ENCODE assay signal across 9 mouse cellular contexts in genomic region chr2:180779226-180780104, GRCm38 (mm10). TPM values are rescaled to one million over a fixed set of nuclear protein-coding genes. Genes with fewer than 3 reads are reported as not detected.
DNase-seq lines count a peak whose midpoint lies in the region; ATAC-seq and TF ChIP-seq lines count a peak whose summit lies in the region.
"Had no signal": no experiment of that assay in that cellular context is flagged by ENCODE, and none has a peak within 500 bp of the region (broad histone marks: within the 10 kb centered on the region; RNA-seq: fewer than 3 reads in every experiment).

No protein-coding gene starts in this region.

- no peak overlapping the region for H3K4me2 ChIP-seq in intestine, postnatal 0 days (replicated peaks; ENCODE audit: low read depth)
- no peak overlapping the region for H3K4me2 ChIP-seq in intestine, embryonic 15.5 days (replicated peaks)
- no peak overlapping the region for H3K4me2 ChIP-seq in hindbrain, embryonic 13.5 days
- no peak overlapping the region for H3K4me2 ChIP-seq in midbrain, embryonic 14.5 days (ENCODE audit: low read length)

- TF ChIP-seq CTCF in intestine, postnatal 0 days (IDR thresholded peaks at IDR 0.05; ENCODE audit: low read depth), result peak; percentile 97

- H3K9ac ChIP-seq in intestine, postnatal 0 days (ENCODE audit: low read depth, low read length), result no peak overlapping the region
- H3K9ac ChIP-seq in intestine, embryonic 15.5 days, result no peak overlapping the region
- H3K9ac ChIP-seq in hindbrain, embryonic 13.5 days, result no peak overlapping the region
- H3K9ac ChIP-seq in midbrain, embryonic 14.5 days (replicated peaks; ENCODE audit: low read length), result no peak overlapping the region

- WGBS in intestine, postnatal 0 days, result 22% methylated on average over 12 of the region's 12 CpGs
- WGBS in intestine, embryonic 15.5 days, result 23% methylated on average over 12 of the region's 12 CpGs
- 22% methylated on average over 12 of the region's 12 CpGs for WGBS in hindbrain, embryonic 13.5 days
- WGBS in midbrain, embryonic 14.5 days, result 25% methylated on average over 12 of the region's 12 CpGs

- H3K9me3 ChIP-seq in intestine, postnatal 0 days (ENCODE audit: control insufficient read depth), result no peaks in the 10 kb centered on the region
- no peaks in the 10 kb centered on the region for H3K9me3 ChIP-seq in intestine, embryonic 15.5 days
- H3K9me3 ChIP-seq in hindbrain, embryonic 13.5 days, result no peaks in the 10 kb centered on the region
- no peaks in the 10 kb centered on the region for H3K9me3 ChIP-seq in midbrain, embryonic 14.5 days (ENCODE audit: control insufficient read depth, low read length)
- H3K9me3 ChIP-seq: megakaryocyte, embryonic 14.5 days had no signal

- H3K4me3 ChIP-seq in intestine, postnatal 0 days (ENCODE audit: low read depth, low read length), result no peak overlapping the region
- no peak overlapping the region for H3K4me3 ChIP-seq in intestine, embryonic 15.5 days (replicated peaks)
- no peak overlapping the region for H3K4me3 ChIP-seq in hindbrain, embryonic 13.5 days
- no peak overlapping the region for H3K4me3 ChIP-seq in midbrain, embryonic 14.5 days (replicated peaks; ENCODE audit: low read depth, low read length)
- H3K4me3 ChIP-seq: megakaryocyte, embryonic 14.5 days had no signal

- no peaks in the 10 kb centered on the region for H3K4me1 ChIP-seq in intestine, postnatal 0 days (replicated peaks; ENCODE audit: control insufficient read depth, insufficient read depth, low read length)
- H3K4me1 ChIP-seq in intestine, embryonic 15.5 days (replicated peaks), result peaks cover 9% of the 10 kb centered on the region
- H3K4me1 ChIP-seq in hindbrain, embryonic 13.5 days (replicated peaks), result peaks cover 17% of the 10 kb centered on the region
- no peaks in the 10 kb centered on the region for H3K4me1 ChIP-seq in midbrain, embryonic 14.5 days (ENCODE audit: control insufficient read depth, insufficient read depth, low read length)

- no peaks in the 10 kb centered on the region for H3K36me3 ChIP-seq in intestine, postnatal 0 days (ENCODE audit: control insufficient read depth, insufficient read depth)
- H3K36me3 ChIP-seq in intestine, embryonic 15.5 days, result no peaks in the 10 kb centered on the region
- H3K36me3 ChIP-seq in hindbrain, embryonic 13.5 days, result no peaks in the 10 kb centered on the region
- H3K36me3 ChIP-seq in midbrain, embryonic 14.5 days (ENCODE audit: control insufficient read depth, insufficient read depth, low read length), result no peaks in the 10 kb centered on the region

- peaks cover 49% of the 10 kb centered on the region for H3K27me3 ChIP-seq in intestine, postnatal 0 days (replicated peaks; ENCODE audit: control insufficient read depth, insufficient read depth, low read length)
- H3K27me3 ChIP-seq in intestine, embryonic 15.5 days (replicated peaks), result peaks cover 63% of the 10 kb centered on the region
- peaks cover 75% of the 10 kb centered on the region for H3K27me3 ChIP-seq in hindbrain, embryonic 13.5 days
- H3K27me3 ChIP-seq in midbrain, embryonic 14.5 days (ENCODE audit: control insufficient read depth, insufficient read depth, low read length), result peaks cover 43% of the 10 kb centered on the region

- intact Hi-C loops in left cerebral cortex, postnatal 14 days (cut with DNase I), result loop anchor here (2.0 to 10.0 kb wide), 2 partner anchors 35 to 505 kb away; partner anchors contain the start of gene Cables2

- peak; percentile 43 for DNase-seq in adrenal gland, postnatal 25 days
- DNase-seq in left cerebral cortex, postnatal 14 days (ENCODE audit: low spot score in 2 of 2), result peak; percentile 67 to 79
- DNase-seq in midbrain, embryonic 14.5 days, result peak; percentile 92
- DNase-seq in spleen, postnatal 36 days (ENCODE audit: low spot score in 2 of 2), result peak; percentile 17 to 35

- ATAC-seq in intestine, postnatal 0 days, result no peak
- ATAC-seq in intestine, embryonic 15.5 days, result no peak
- ATAC-seq in erythroid progenitor cell, adult 5-6 weeks (replicated peaks; ENCODE audit: low FRiP score, poor library complexity, severe bottlenecking), result peak; percentile 62
- peak; percentile 63; the same call in 1 of the 2 replicates for ATAC-seq in hindbrain, embryonic 13.5 days (ENCODE audit: low FRiP score)
- peak; percentile 24; the same call in 1 of the 2 replicates for ATAC-seq in midbrain, embryonic 14.5 days (ENCODE audit: low FRiP score, low TSS enrichment)

- H3K27ac ChIP-seq in intestine, postnatal 0 days (ENCODE audit: low read depth, low read length), result no peak overlapping the region
- H3K27ac ChIP-seq in intestine, embryonic 15.5 days, result no peak overlapping the region
- no peak overlapping the region for H3K27ac ChIP-seq in hindbrain, embryonic 13.5 days
- H3K27ac ChIP-seq in midbrain, embryonic 14.5 days (replicated peaks; ENCODE audit: low read depth, low read length), result no peak overlapping the region

RNA-seq across cellular contexts. Expression of gene Bhlhe23, which starts 2.8 kb away (rescaled TPM):
- not detected in 2 replicates for polyA plus RNA-seq in intestine, postnatal 0 days (2015; fragmentation: Nextera tagmentation; extraction: Ambion mirVana)
- not detected in 2 replicates for polyA plus RNA-seq in intestine, embryonic 15.5 days (2015; fragmentation: Nextera tagmentation; extraction: Ambion mirVana)
- not detected in 2 replicates for total RNA-seq in adrenal gland, postnatal 25 days (2021)
- not detected in 2 replicates for total RNA-seq in erythroid progenitor cell, adult 5-6 weeks (2015; ENCODE audit: low replicate concordance)
- total RNA-seq in erythroid progenitor cell, adult 5-6 weeks (2017; ENCODE audit: low replicate concordance), result not detected in 2 replicates
- polyA plus RNA-seq in hindbrain, embryonic 13.5 days (2015; fragmentation: Nextera tagmentation; extraction: Ambion mirVana), result 1.2 and 2.5 TPM in 2 replicates
- total RNA-seq in left cerebral cortex, postnatal 14 days (2021), result not detected
- polyA plus RNA-seq in midbrain, embryonic 14.5 days (2014; fragmentation: Nextera tagmentation; extraction: Ambion mirVana), result 20.1 and 21.3 TPM in 2 replicates

RNA-seq across cellular contexts. Expression of gene Slc17a9, which starts 54.4 kb away (rescaled TPM):
- polyA plus RNA-seq in intestine, postnatal 0 days (2015; fragmentation: Nextera tagmentation; extraction: Ambion mirVana), result 2.3 and 3.1 TPM in 2 replicates
- polyA plus RNA-seq in intestine, embryonic 15.5 days (2015; fragmentation: Nextera tagmentation; extraction: Ambion mirVana), result 2.3 and 4.6 TPM in 2 replicates
- total RNA-seq in adrenal gland, postnatal 25 days (2021), result 1.1 and 2.2 TPM in 2 replicates
- total RNA-seq in erythroid progenitor cell, adult 5-6 weeks (2015; ENCODE audit: low replicate concordance), result 6.1 and 6.3 TPM in 2 replicates
- total RNA-seq in erythroid progenitor cell, adult 5-6 weeks (2017; ENCODE audit: low replicate concordance), result 0.38 and 2.6 TPM in 2 replicates
- 0.19 and 0.83 TPM in 2 replicates for polyA plus RNA-seq in hindbrain, embryonic 13.5 days (2015; fragmentation: Nextera tagmentation; extraction: Ambion mirVana)
- total RNA-seq in left cerebral cortex, postnatal 14 days (2021), result 1 to 10 TPM in 1 of 2 experiments, under 1 TPM in 1; 0.24 to 1.1 TPM
- 0.12 TPM in 1 of 2 replicates, not detected in the other for polyA plus RNA-seq in midbrain, embryonic 14.5 days (2014; fragmentation: Nextera tagmentation; extraction: Ambion mirVana)

Comparison
In these comparisons a context has a peak if more than half of its experiments do, and no peak if none do; other contexts are left out.
1. ATAC-seq: peak in erythroid progenitor cell, adult 5-6 weeks (single experiment), hindbrain, embryonic 13.5 days (single experiment) and midbrain, embryonic 14.5 days (single experiment); none in intestine, postnatal 0 days (single experiment) and intestine, embryonic 15.5 days (single experiment).
2. DNase-seq: peak in every context shown above with its lines; median percentile 92 in midbrain, embryonic 14.5 days; 73 in left cerebral cortex, postnatal 14 days; 43 in adrenal gland, postnatal 25 days; 26 in spleen, postnatal 36 days.